Mouse (Mus musculus): ENCODE measurements around the gene Rnh1. TPM values are rescaled to one million over a fixed set of nuclear protein-coding genes. Genes with fewer than 3 reads are reported as not detected.

The Rnh1 gene
- total RNA-seq (2023) = 37.7 TPM

GRCm38 (mm10) chr7:141172116-141173006 is at the start of gene Rnh1:
Rnh1 (minus strand) TSS chr7:141172857.

GRCm38 (mm10) chr7:141215101-141215879 is 42.6 kb upstream of the Rnh1 start, which contains the start of gene Rassf7:
Rassf7 (plus strand) TSS chr7:141215860.

GRCm38 (mm10) chr7:141213605-141214235 is 41.1 kb upstream of the Rnh1 start, which contains the start of gene Lmntd2:
Lmntd2 (minus strand) TSS chr7:141214080.

GRCm38 (mm10) chr7:141193948-141194347 is 21.3 kb upstream of the Rnh1 start, which contains the start of the genes Hras and Lrrc56:
Hras (minus strand) TSS chr7:141194005.
Lrrc56 (plus strand) TSS chr7:141194157.

GRCm38 (mm10) chr7:141122245-141122644 is 50.4 kb downstream of the Rnh1 start, which contains the start of gene Ptdss2:
Ptdss2 (plus strand) TSS chr7:141122382.

GRCm38 (mm10) chr7:141117636-141118035 is 55.0 kb downstream of the Rnh1 start, which contains the start of gene Ano9:
Ano9 (minus strand) TSS chr7:141117806.

Other genes starting within 250 kb of the Rnh1 start
- 10.4 TPM for gene Pgghg, start 231.5 kb downstream of the Rnh1 start, total RNA-seq (2023)
- gene Ifitm5, start 222.6 kb downstream of the Rnh1 start, total RNA-seq (2023) = not detected
- not detected for gene Gm45717, start 216.9 kb downstream of the Rnh1 start, total RNA-seq (2023)
- gene Ifitm2, start 216.9 kb downstream of the Rnh1 start, total RNA-seq (2023) = 16.1 TPM
- gene Ifitm1, start 205.6 kb downstream of the Rnh1 start, total RNA-seq (2023) = not detected
- gene Ifitm3, start 162.1 kb downstream of the Rnh1 start, total RNA-seq (2023) = 5.0 TPM
- gene Ifitm6, start 154.9 kb downstream of the Rnh1 start, total RNA-seq (2023) = 2.3 TPM
- gene Gm17387, start 143.7 kb downstream of the Rnh1 start, total RNA-seq (2023) = not detected
- gene B4galnt4, start 111.8 kb downstream of the Rnh1 start, total RNA-seq (2023) = 1.3 TPM
- gene Pkp3, start 94.6 kb downstream of the Rnh1 start, total RNA-seq (2023) = 37.8 TPM
- 71.6 TPM for gene Sigirr, start 72.3 kb downstream of the Rnh1 start, total RNA-seq (2023)
- not detected for gene Ano9, start 55.1 kb downstream of the Rnh1 start, total RNA-seq (2023)
- 7.1 TPM for gene Ptdss2, start 50.5 kb downstream of the Rnh1 start, total RNA-seq (2023)
- 33.2 TPM for gene Hras, start 21.1 kb upstream of the Rnh1 start, total RNA-seq (2023)
- 4.7 TPM for gene Lrrc56, start 21.3 kb upstream of the Rnh1 start, total RNA-seq (2023)
- 2.5 TPM for gene Lmntd2, start 41.2 kb upstream of the Rnh1 start, total RNA-seq (2023)
- gene Rassf7, start 43.0 kb upstream of the Rnh1 start, total RNA-seq (2023) = 8.1 TPM
- gene Phrf1, start 55.9 kb upstream of the Rnh1 start, total RNA-seq (2023) = 157 TPM
- 57.4 TPM for gene Irf7, start 93.6 kb upstream of the Rnh1 start, total RNA-seq (2023)
- not detected for gene Cdhr5, start 103.9 kb upstream of the Rnh1 start, total RNA-seq (2023)
- gene Sct, start 106.3 kb upstream of the Rnh1 start, total RNA-seq (2023) = not detected
- not detected for gene Drd4, start 119.1 kb upstream of the Rnh1 start, total RNA-seq (2023)
- 58.1 TPM for gene Deaf1, start 154.8 kb upstream of the Rnh1 start, total RNA-seq (2023)
- gene Tmem80, start 154.9 kb upstream of the Rnh1 start, total RNA-seq (2023) = 20.9 TPM
- not detected for gene Eps8l2, start 166.0 kb upstream of the Rnh1 start, total RNA-seq (2023)
- gene Taldo1, start 219.3 kb upstream of the Rnh1 start, total RNA-seq (2023) = 97.8 TPM
- gene Gatd1, start 241.3 kb upstream of the Rnh1 start, total RNA-seq (2023) = 31.1 TPM